Mouse (Mus musculus) bone marrow, adult 2 months (tissue): ENCODE results near the gene Spata16. TPM values are rescaled to one million over a fixed set of nuclear protein-coding genes. Genes with fewer than 3 reads are reported as not detected.

ENCODE experiments used
- H3K27ac ChIP-seq: fragments of 200-500 bp; 2 replicates; pipeline ENCODE4 v1.5.1; 2012; ENCODE audit warnings: low read depth, mild to moderate bottlenecking, control low read depth, inconsistent platforms, low read length; ENCODE audit not compliant: control insufficient read depth, poor library complexity, insufficient read depth
- H3K4me1 ChIP-seq: fragments of 200-500 bp; 2 replicates; pipeline ENCODE4 v1.6.1; 2011; ENCODE audit warnings: low read length; ENCODE audit not compliant: control insufficient read depth, insufficient read depth
- H3K4me3 ChIP-seq: fragments of 200-500 bp; replicated peaks from 2 replicates; pipeline ENCODE3; 2011; ENCODE audit warnings: mild to moderate bottlenecking, low read depth, low read length, control low read depth; ENCODE audit not compliant: control insufficient read depth
- CTCF ChIP-seq: fragments of 200-500 bp; IDR thresholded peaks from 2 replicates; pipeline ENCODE4 v1.5.1; 2011; ENCODE audit warnings: low read length, control low read depth; ENCODE audit not compliant: control insufficient read depth, insufficient read depth
- POLR2A ChIP-seq: fragments of 200-500 bp; IDR thresholded peaks from 2 replicates; pipeline ENCODE4 v1.6.1; 2011; ENCODE audit warnings: low read depth, mild to moderate bottlenecking, control low read depth, low read length, borderline replicate concordance; ENCODE audit not compliant: control insufficient read depth
- WGBS: fragments of 180-500 bp; shearing (Covaris S2); methylation state at CpG from one replicate; pipeline ENCODE4 v1.1.7; 2018; 5-methylcytosine and 5-hydroxymethylcytosine counted together
- polyA plus RNA-seq: library from polyadenylated mRNA; stranded (reverse); fragments of >200 nt; gene quantifications from 2 replicates; pipeline ENCODE4 v1.2.4, GENCODE M21; 2011; ENCODE audit warnings: low replicate concordance; ENCODE audit not compliant: missing spikeins, insufficient read depth, insufficient read length

Gene Spata16
- polyA plus RNA-seq, 1 experiment = 3.0 TPM

GRCm38 (mm10) chr3:26847935-26848334 lies 210.5 kb downstream of the Spata16 start:
- no peak for TF ChIP-seq POLR2A
- no peak for TF ChIP-seq CTCF
- no peaks in the 10 kb centered on the region for H3K4me1 ChIP-seq
- H3K4me3 ChIP-seq = no peak overlapping the region
- no peak overlapping the region for H3K27ac ChIP-seq
- 79% methylated on average over 5 of the region's 5 CpGs for WGBS

- H3K4me1 ChIP-seq = no peaks in the 10 kb centered on the region
- H3K27ac ChIP-seq = no peak overlapping the region
- TF ChIP-seq CTCF = no peak
- TF ChIP-seq POLR2A = no peak
- H3K4me3 ChIP-seq = no peak overlapping the region
Measured at GRCm38 (mm10) chr3:26850207-26850606, 212.8 kb downstream of the Spata16 start.

- Histone ChIP-seq H3K4me1 (no peaks in the 10 kb centered on the region), H3K4me3 (no peak overlapping the region), H3K27ac (no peak overlapping the region)
- no peak for TF ChIP-seq POLR2A
- TF ChIP-seq CTCF = no peak
- 68% methylated on average over 9 of the region's 9 CpGs for WGBS
Measured at GRCm38 (mm10) chr3:26850691-26851563, 213.5 kb downstream of the Spata16 start.

GRCm38 (mm10) chr3:26853557-26853956 lies 216.1 kb downstream of the Spata16 start:
- Histone ChIP-seq H3K4me1 (no peaks in the 10 kb centered on the region), H3K27ac (no peak overlapping the region), H3K4me3 (no peak overlapping the region)
- WGBS = 76% methylated on average over 5 of the region's 5 CpGs
- no peak for TF ChIP-seq POLR2A
- TF ChIP-seq CTCF = no peak

GRCm38 (mm10) chr3:26874706-26875105 lies 237.3 kb downstream of the Spata16 start:
- 65% methylated on average over 2 of the region's 2 CpGs for WGBS
- TF ChIP-seq POLR2A (no peak), CTCF (no peak)
- Histone ChIP-seq H3K4me1 (no peaks in the 10 kb centered on the region), H3K27ac (no peak overlapping the region), H3K4me3 (no peak overlapping the region)

- no peaks in the 10 kb centered on the region for H3K4me1 ChIP-seq
- no peak overlapping the region for H3K4me3 ChIP-seq
- WGBS = 56% methylated on average over 2 of the region's 2 CpGs
- TF ChIP-seq CTCF (no peak), POLR2A (no peak)
- H3K27ac ChIP-seq = no peak overlapping the region
Measured at GRCm38 (mm10) chr3:26877291-26877690, 239.9 kb downstream of the Spata16 start.

- Histone ChIP-seq H3K27ac (no peak overlapping the region), H3K4me1 (no peaks in the 10 kb centered on the region), H3K4me3 (no peak overlapping the region)
- 58% methylated on average over 1 of the region's 1 CpGs for WGBS
- TF ChIP-seq POLR2A (no peak), CTCF (no peak)
Measured at GRCm38 (mm10) chr3:26916607-26917006, 279.2 kb downstream of the Spata16 start.

- WGBS = 39% methylated on average over 7 of the region's 7 CpGs
- Histone ChIP-seq H3K4me3 (no peak overlapping the region), H3K4me1 (no peaks in the 10 kb centered on the region), H3K27ac (no peak overlapping the region)
- TF ChIP-seq CTCF (no peak), POLR2A (no peak)
Measured at GRCm38 (mm10) chr3:26920986-26921385, 283.6 kb downstream of the Spata16 start.
